Mouse (Mus musculus) cortical plate, adult 2 months (tissue): ENCODE measurements around the gene Shisal1. TPM values are rescaled to one million over a fixed set of nuclear protein-coding genes. Genes with fewer than 3 reads are reported as not detected.

Experiments
- H3K27ac ChIP-seq: fragments of 200-500 bp; 2 replicates; pipeline ENCODE4 v1.5.1; 2012; ENCODE audit warnings: low read length, control low read depth, inconsistent platforms; ENCODE audit not compliant: insufficient read depth
- H3K4me1 ChIP-seq: fragments of 200-500 bp; 2 replicates; pipeline ENCODE4 v1.6.1; 2011; ENCODE audit warnings: low read length; ENCODE audit not compliant: control insufficient read depth, insufficient read depth
- H3K4me3 ChIP-seq: fragments of 200-500 bp; 2 replicates; pipeline ENCODE4 v1.5.1; 2011; ENCODE audit warnings: mild to moderate bottlenecking, low read length, control low read depth; ENCODE audit not compliant: insufficient read depth
- CTCF ChIP-seq: fragments of 200-500 bp; IDR thresholded peaks from 2 replicates; pipeline ENCODE4 v1.5.1; 2011; ENCODE audit warnings: mild to moderate bottlenecking, control low read depth, low read length; ENCODE audit not compliant: insufficient read depth; ENCODE audit errors: extremely low read depth
- POLR2A ChIP-seq: fragments of 200-500 bp; IDR thresholded peaks from 2 replicates; pipeline ENCODE4 v1.6.1; 2011; ENCODE audit warnings: mild to moderate bottlenecking, low read length, control low read depth; ENCODE audit not compliant: insufficient read depth; ENCODE audit errors: extremely low read depth
- polyA plus RNA-seq: library from polyadenylated mRNA; depleted of rRNA; stranded (reverse); fragments of >200 nt; gene quantifications from 2 replicates; pipeline ENCODE4 v1.2.3, GENCODE M21; 2012; rRNA removed

Gene Shisal1
- polyA plus RNA-seq = 27.7 and 30.5 TPM in 2 replicates

DNA sequence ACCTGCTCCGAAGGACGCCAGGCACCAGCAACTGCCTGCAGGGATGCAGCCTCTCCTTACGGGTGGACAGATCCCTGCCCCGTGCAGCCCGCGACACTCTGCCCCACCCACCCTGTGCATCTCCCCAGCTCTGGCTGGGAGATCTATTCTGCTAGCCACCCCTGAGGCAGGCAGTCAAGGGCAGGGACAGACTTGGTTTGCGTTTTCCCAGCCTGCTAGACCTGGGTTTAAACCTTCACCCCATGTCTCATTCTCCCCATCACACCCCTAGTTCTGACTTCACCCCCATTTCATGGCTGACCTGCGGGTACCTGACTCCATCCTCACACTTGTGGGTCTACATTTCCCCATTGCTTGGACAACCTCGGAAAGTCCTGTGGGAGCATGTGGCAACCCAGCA, at the start of gene Shisal1:
Shisal1 (minus strand) TSS at position 101 of the 400 bp plus-strand sequence.
- Histone ChIP-seq H3K27ac (peak within 1 kb of the TSS; percentile 33; the same call in 1 of the 2 replicates), H3K4me1 (peaks cover 6% of the 10 kb centered on the region), H3K4me3 (peak within 1 kb of the TSS; percentile 32)
- no peak for TF ChIP-seq CTCF
- no peak for TF ChIP-seq POLR2A

DNA sequence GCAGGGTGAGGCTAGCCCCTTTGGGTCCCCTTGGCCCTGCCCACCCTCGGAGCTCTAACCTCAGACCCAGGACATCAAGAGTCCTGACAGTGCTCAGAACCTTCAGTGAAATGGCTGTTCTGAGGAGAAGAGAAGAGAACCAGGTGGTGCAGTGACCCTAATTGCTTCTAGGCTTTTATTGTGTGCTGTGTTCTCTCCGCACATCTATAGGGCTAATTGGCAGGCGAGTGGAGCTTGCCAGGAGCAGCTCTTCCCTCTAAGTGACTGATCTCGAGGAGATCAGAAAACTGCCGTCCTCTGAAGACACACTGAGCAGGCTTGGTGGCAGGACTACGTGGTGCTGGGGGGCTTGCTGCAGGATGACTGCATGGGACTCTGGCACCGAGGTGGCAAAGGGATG, 43.6 kb upstream of the Shisal1 start:
- H3K4me1 ChIP-seq = no peaks in the 10 kb centered on the region
- H3K27ac ChIP-seq = no peak overlapping the region
- TF ChIP-seq CTCF (no peak), POLR2A (no peak)

DNA sequence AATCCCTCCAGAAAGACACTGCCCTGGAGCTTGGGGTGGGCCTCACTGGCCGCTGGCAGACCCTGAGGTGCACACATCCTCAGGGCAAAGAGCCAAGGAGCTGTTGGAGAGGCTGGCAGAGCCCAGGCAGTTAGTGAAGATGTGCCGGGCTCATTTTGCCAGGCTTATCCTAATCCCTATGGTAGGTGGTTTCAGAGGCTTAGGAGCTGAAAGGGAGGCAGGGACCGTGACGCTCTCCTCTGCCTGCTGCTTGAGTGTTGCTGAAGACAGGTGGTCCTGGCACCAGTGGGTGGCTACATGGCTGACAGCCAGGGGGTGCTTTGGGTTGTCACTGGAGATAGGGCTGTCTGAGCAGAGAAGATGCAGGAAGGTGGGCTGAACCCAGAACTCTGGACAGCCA, 37.4 kb upstream of the Shisal1 start:
- no peak overlapping the region for H3K4me3 ChIP-seq
- H3K27ac ChIP-seq = no peak overlapping the region
- no peaks in the 10 kb centered on the region for H3K4me1 ChIP-seq
- TF ChIP-seq CTCF (no peak), POLR2A (no peak)

More for the DNA sequence above, 43.6 kb upstream of the Shisal1 start:
- H3K4me3 ChIP-seq = no peak overlapping the region

DNA sequence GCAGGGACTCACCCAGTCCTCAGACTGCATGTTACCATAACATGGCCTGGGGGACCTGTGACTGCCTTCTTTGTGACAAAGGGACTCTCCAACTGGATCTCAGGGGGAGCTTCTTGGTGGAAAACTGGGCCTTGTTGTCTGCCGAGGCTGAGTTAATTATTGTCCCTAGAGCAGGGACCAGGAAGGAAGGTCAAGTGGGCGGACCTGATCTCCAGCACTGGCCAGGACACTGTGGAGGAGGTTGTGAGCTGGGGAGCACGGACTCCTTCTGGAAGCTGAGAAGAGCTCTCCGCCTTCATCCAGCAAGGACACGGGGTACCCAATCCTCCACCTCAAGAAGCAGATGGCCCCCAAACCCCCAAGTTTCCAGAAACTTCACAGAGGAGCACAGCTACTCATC, 36.7 kb upstream of the Shisal1 start:
- Histone ChIP-seq H3K4me3 (no peak overlapping the region), H3K27ac (no peak overlapping the region), H3K4me1 (no peaks in the 10 kb centered on the region)
- TF ChIP-seq POLR2A (no peak), CTCF (no peak)

DNA sequence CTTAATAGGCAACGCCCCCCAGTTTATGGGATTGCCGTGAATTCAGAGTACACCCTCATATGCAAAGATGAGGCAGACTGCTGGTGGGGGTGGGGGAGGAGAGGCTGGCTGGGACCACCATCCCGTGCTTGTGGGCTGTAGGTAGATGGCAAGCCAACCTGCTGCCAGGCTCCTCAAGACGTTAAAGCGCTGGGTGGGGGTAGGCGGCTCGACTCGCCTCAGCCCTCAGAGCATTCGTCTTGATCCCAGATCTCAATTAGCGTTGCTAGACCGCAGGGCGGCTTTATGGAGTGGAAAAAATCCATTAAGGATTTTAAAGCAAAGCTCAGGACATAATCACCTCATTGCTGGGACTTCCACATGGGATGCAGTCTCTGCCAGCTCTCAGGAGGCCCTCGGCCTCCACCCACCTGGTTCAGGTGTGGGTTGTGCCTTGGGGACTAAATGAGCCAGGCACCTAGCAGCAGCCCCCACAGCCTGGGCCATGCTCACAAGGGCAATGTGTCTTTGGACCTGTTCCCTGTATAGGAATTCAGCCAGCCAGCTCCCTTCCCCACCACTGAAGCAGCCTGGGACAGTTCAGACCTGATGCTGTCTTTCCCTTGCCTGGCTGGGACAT, 34.5 kb upstream of the Shisal1 start:
- H3K27ac ChIP-seq = no peak overlapping the region
- TF ChIP-seq CTCF (no peak), POLR2A (no peak)

DNA sequence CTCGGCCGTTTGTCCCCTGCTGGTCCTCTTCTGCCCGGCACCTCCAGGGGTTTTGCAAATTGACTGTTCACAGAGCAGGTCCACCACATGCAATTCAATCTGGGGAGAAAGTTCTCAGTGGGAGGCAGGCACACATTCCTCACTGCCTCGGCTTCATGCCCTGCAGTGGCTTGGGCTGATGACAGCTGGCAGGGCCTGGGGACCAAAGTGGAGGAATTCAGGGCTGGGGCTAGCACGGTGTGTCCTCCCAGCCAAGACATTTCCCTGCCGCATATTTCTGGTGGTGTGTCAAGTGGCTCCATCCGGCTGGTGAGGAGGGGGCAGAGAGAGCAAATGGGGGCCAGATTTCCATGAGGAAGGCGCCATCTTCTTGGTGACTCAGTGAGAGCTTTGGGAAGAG, 22.5 kb upstream of the Shisal1 start:
- TF ChIP-seq POLR2A (no peak), CTCF (no peak)

More for the DNA sequence above, 34.5 kb upstream of the Shisal1 start:
- H3K4me1 ChIP-seq = no peaks in the 10 kb centered on the region
- H3K4me3 ChIP-seq = no peak overlapping the region

DNA sequence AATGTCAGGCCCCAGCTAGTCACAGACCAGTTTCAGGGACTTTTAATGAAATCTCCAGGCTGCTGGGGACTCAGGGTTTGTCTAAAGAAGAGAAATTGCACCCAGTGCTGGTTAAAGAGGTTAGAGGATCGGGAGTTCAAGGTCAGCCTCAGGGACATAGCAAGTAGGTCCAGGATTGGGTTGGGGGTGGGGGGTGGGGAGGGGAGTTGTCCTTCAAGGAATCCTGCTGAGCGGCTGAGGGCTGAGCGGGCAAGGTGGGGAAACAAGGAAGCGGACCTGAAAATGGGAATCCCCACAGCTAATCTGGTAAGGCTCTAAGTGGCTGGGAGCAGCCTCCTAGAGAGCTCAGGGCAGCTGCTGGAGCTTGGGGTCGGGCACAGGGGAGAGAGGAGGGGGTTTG, 20.9 kb upstream of the Shisal1 start:
- Histone ChIP-seq H3K4me1 (no peaks in the 10 kb centered on the region), H3K4me3 (no peak overlapping the region), H3K27ac (no peak overlapping the region)
- TF ChIP-seq POLR2A = no peak
- no peak for TF ChIP-seq CTCF

More for the DNA sequence above, 22.5 kb upstream of the Shisal1 start:
- Histone ChIP-seq H3K4me1 (no peaks in the 10 kb centered on the region), H3K27ac (no peak overlapping the region), H3K4me3 (no peak overlapping the region)

DNA sequence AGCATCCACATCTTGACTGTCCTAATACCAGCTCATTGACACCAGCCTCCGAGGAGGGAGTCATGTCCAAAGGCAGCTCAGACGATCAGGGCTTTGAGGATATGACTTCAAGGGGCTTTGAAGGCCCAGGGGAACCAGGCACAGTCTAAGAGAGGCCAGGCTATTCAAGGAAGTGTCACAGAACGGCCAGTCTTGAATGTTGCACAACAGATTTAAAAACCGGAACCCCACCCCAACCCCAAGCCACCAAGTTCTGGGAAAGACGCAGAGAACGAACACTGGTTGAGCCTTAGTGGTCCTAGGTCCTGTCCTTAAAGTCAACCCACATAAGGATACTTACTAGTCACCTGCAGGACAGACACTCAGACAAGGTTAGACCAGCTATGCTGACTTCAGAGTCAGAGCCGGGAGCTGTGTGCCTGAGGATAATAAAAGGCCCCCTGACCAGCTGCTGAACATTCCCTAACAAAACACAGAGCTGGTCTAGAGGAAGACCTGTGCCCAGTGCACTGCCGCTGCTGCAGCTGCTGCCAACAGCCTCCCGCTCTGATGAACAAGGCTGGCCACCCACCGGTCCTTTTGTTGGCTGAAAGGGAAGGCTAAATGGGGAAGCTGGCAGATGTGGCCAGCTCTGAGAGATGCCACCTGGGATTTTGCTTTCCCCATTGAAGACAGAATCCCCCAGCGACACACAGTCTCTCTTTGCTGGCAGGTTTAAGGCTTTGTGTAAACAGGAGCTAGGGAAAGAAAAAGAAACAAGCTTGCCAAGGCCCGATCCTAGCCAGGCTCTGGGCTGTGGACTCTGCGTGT, 19.8 kb upstream of the Shisal1 start:
- H3K27ac ChIP-seq = no peak overlapping the region

DNA sequence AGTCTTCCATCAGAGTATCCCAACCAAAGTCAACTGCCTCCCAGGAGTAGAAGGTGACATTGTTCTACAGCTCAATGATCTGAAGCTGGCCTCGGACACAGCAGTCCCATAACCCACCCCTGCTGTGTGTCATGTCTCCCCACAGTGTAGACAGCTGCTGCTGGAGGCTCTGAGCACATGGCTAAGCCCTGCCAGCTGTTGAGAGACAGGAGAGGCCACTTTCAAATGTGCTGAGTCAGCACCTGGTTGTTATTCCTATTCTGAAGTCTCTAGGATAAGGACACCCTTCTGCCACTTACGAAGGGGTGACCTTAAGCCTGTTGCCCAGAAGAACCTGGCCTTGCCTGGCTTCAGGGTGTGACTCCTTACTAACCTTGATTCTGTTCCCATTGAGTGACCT, 14.5 kb upstream of the Shisal1 start:
- Histone ChIP-seq H3K27ac (no peak overlapping the region), H3K4me1 (no peaks in the 10 kb centered on the region), H3K4me3 (no peak overlapping the region)
- TF ChIP-seq POLR2A = no peak
- no peak for TF ChIP-seq CTCF

More for the DNA sequence above, 19.8 kb upstream of the Shisal1 start:
- TF ChIP-seq POLR2A = no peak
- Histone ChIP-seq H3K4me3 (no peak overlapping the region), H3K4me1 (no peaks in the 10 kb centered on the region)

DNA sequence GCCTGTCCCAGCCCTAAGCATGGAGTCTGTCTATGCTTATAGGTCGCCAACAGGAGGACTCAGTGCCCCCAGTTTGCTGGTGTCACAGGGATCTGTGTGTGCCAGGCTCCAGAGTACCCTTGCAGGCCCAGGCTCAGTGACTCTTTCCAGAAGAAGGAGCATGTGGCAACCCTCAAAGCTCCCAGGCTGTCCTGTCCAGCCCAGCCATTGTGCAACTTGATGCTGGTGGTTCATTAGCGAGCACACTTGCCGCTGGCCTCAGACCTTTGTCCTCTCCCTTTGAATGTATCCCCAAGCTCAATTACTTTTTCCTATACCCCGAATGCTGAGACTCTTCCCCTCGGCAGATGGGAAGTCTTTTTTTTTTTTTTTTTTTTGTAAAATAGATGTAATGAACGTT, 12.1 kb upstream of the Shisal1 start:
- H3K4me1 ChIP-seq = no peaks in the 10 kb centered on the region
- TF ChIP-seq POLR2A = no peak
- no peak for TF ChIP-seq CTCF
- no peak overlapping the region for H3K27ac ChIP-seq
- H3K4me3 ChIP-seq = no peak overlapping the region
